Mouse (Mus musculus): ENCODE measurements around the gene Znrf1.

- TF ChIP-seq CTCF (IDR thresholded peaks at IDR 0.05; ENCODE audit: borderline replicate concordance, insufficient read depth, low read length) (no peak), POLR2A (IDR thresholded peaks at IDR 0.05; ENCODE audit: low read depth, low read length) (no peak)
These were observed 117.6 kb downstream of the Znrf1 start for GRCm38 (mm10) chr8:111653524-111653923.

Measured in embryonic fibroblast, embryonic 13.5 days (primary cell).